In genomic region chr12:12292043-12292618, GRCm38 (mm10) we compare ENCODE assay signal across 22 mouse cellular contexts. TPM values are rescaled to one million over a fixed set of nuclear protein-coding genes. Genes with fewer than 3 reads are reported as not detected.
DNase-seq lines count a peak whose midpoint lies in the region; ATAC-seq lines count a peak whose summit lies in the region.
"Had no signal": no experiment of that assay in that cellular context is flagged by ENCODE, and none has a peak within 500 bp of the region (broad histone marks: within the 10 kb centered on the region; RNA-seq: fewer than 3 reads in every experiment).

No protein-coding gene starts in this region.

- H3K27me3 ChIP-seq in forebrain, embryonic 13.5 days, result no peaks in the 10 kb centered on the region
- no peaks in the 10 kb centered on the region for H3K27me3 ChIP-seq in forebrain, embryonic 12.5 days
- H3K27me3 ChIP-seq in hindbrain, embryonic 13.5 days, result no peaks in the 10 kb centered on the region
- no peaks in the 10 kb centered on the region for H3K27me3 ChIP-seq in hindbrain, embryonic 11.5 days (ENCODE audit: control insufficient read depth, insufficient read depth, low read length)
- H3K27me3 ChIP-seq: CH12.LX; embryonic facial prominence, embryonic 13.5 days; heart, embryonic 15.5 days; limb, embryonic 15.5 days had no signal

- no peak for ATAC-seq in forebrain, embryonic 13.5 days
- ATAC-seq in forebrain, embryonic 12.5 days (ENCODE audit: low FRiP score), result no peak
- ATAC-seq in hindbrain, embryonic 13.5 days (ENCODE audit: low FRiP score), result no peak
- no peak for ATAC-seq in hindbrain, embryonic 11.5 days (ENCODE audit: low FRiP score)
- ATAC-seq in hematopoietic stem cell, adult 5-6 weeks (replicated peaks in 1 of 2; ENCODE audit: insufficient read depth in 1 of 2, low FRiP score in 2 of 2, low TSS enrichment in 1 of 2, low read depth in 1 of 2, poor library complexity in 2 of 2, severe bottlenecking in 2 of 2), result peak; percentile 42 to 51; a peak in 3 of 4 replicates
- ATAC-seq: activated CD4-positive, CD25-positive, alpha-beta regulatory T cell, adult 4 months; intestine, embryonic 16.5 days had no signal

- H3K9ac ChIP-seq in forebrain, embryonic 13.5 days, result no peak overlapping the region
- no peak overlapping the region for H3K9ac ChIP-seq in forebrain, embryonic 12.5 days
- no peak overlapping the region for H3K9ac ChIP-seq in hindbrain, embryonic 13.5 days
- no peak overlapping the region for H3K9ac ChIP-seq in hindbrain, embryonic 11.5 days (ENCODE audit: low read depth, low read length)
- H3K9ac ChIP-seq: embryonic facial prominence, embryonic 13.5 days; heart, embryonic 15.5 days; limb, embryonic 15.5 days had no signal

- 43% methylated on average over 5 of the region's 5 CpGs for WGBS in forebrain, embryonic 13.5 days
- WGBS in forebrain, embryonic 12.5 days, result 43% methylated on average over 5 of the region's 5 CpGs
- WGBS in hindbrain, embryonic 13.5 days, result 28% methylated on average over 5 of the region's 5 CpGs
- WGBS in hindbrain, embryonic 11.5 days, result 46% methylated on average over 5 of the region's 5 CpGs

- H3K36me3 ChIP-seq in forebrain, embryonic 13.5 days (ENCODE audit: poor library complexity, severe bottlenecking), result no peaks in the 10 kb centered on the region
- no peaks in the 10 kb centered on the region for H3K36me3 ChIP-seq in forebrain, embryonic 12.5 days (replicated peaks)
- H3K36me3 ChIP-seq in hindbrain, embryonic 13.5 days, result no peaks in the 10 kb centered on the region
- H3K36me3 ChIP-seq in hindbrain, embryonic 11.5 days (ENCODE audit: control insufficient read depth, insufficient read depth, low read length), result no peaks in the 10 kb centered on the region
- H3K36me3 ChIP-seq: embryonic facial prominence, embryonic 13.5 days; heart, embryonic 15.5 days; limb, embryonic 15.5 days had no signal

- peaks cover 26% of the 10 kb centered on the region for H3K4me1 ChIP-seq in forebrain, embryonic 13.5 days
- peaks cover 16% of the 10 kb centered on the region for H3K4me1 ChIP-seq in forebrain, embryonic 12.5 days
- H3K4me1 ChIP-seq in hindbrain, embryonic 13.5 days (replicated peaks), result peaks cover 32% of the 10 kb centered on the region
- peaks cover 2% of the 10 kb centered on the region; the same call in 1 of the 2 replicates for H3K4me1 ChIP-seq in hindbrain, embryonic 11.5 days (replicated peaks; ENCODE audit: control insufficient read depth, insufficient read depth, low read length)

- peak overlapping the region; percentile 14; the same call in 1 of the 2 replicates for H3K27ac ChIP-seq in forebrain, embryonic 13.5 days
- no peak overlapping the region for H3K27ac ChIP-seq in forebrain, embryonic 12.5 days
- H3K27ac ChIP-seq in hindbrain, embryonic 13.5 days, result peak overlapping the region; percentile 56; the same call in 1 of the 2 replicates
- H3K27ac ChIP-seq in hindbrain, embryonic 11.5 days (ENCODE audit: low read depth, low read length), result no peak overlapping the region
- H3K27ac ChIP-seq: embryonic facial prominence, embryonic 13.5 days; heart, embryonic 15.5 days; kidney, postnatal 0 days; limb, embryonic 15.5 days had no signal

- H3K9me3 ChIP-seq in forebrain, embryonic 13.5 days (replicated peaks), result no peaks in the 10 kb centered on the region
- no peaks in the 10 kb centered on the region for H3K9me3 ChIP-seq in forebrain, embryonic 12.5 days
- H3K9me3 ChIP-seq in hindbrain, embryonic 13.5 days, result no peaks in the 10 kb centered on the region
- no peaks in the 10 kb centered on the region for H3K9me3 ChIP-seq in hindbrain, embryonic 11.5 days (ENCODE audit: control insufficient read depth, low read length)
- H3K9me3 ChIP-seq: embryonic facial prominence, embryonic 13.5 days; heart, embryonic 15.5 days; limb, embryonic 15.5 days had no signal

- no peak for DNase-seq in hindbrain, embryonic 11.5 days (ENCODE audit: low spot score)
- DNase-seq in Muller cell, postnatal 12 days (ENCODE audit: inconsistent ontology term), result peak; percentile 34
- DNase-seq in thymus, postnatal 10 days (ENCODE audit: low spot score in 2 of 2), result no peak
- no peak for DNase-seq in cerebellum, postnatal 14 days
- DNase-seq: adrenal gland, postnatal 25 days; cerebellum, postnatal 36 days; gastrocnemius, postnatal 10 days; layer of hippocampus, adult 9-11 months; lung, adult 2 months; lung, postnatal 4 days; right cerebral cortex, postnatal 25 days had no signal

- H3K4me3 ChIP-seq in forebrain, embryonic 13.5 days, result no peak overlapping the region
- no peak overlapping the region for H3K4me3 ChIP-seq in forebrain, embryonic 12.5 days (replicated peaks)
- no peak overlapping the region for H3K4me3 ChIP-seq in hindbrain, embryonic 13.5 days
- no peak overlapping the region for H3K4me3 ChIP-seq in hindbrain, embryonic 11.5 days (ENCODE audit: low read depth, low read length)
- H3K4me3 ChIP-seq: embryonic facial prominence, embryonic 13.5 days; heart, embryonic 15.5 days; limb, embryonic 15.5 days had no signal

- no peak overlapping the region for H3K4me2 ChIP-seq in forebrain, embryonic 13.5 days
- no peak overlapping the region for H3K4me2 ChIP-seq in forebrain, embryonic 12.5 days
- no peak overlapping the region for H3K4me2 ChIP-seq in hindbrain, embryonic 13.5 days
- H3K4me2 ChIP-seq in hindbrain, embryonic 11.5 days (replicated peaks; ENCODE audit: low read depth, low read length), result no peak overlapping the region
- H3K4me2 ChIP-seq: embryonic facial prominence, embryonic 13.5 days; heart, embryonic 15.5 days; limb, embryonic 15.5 days had no signal

RNA-seq across cellular contexts. Expression of gene Fam49a, which starts 30.2 kb away (rescaled TPM):
- 45.9 and 55.0 TPM in 2 replicates for polyA plus RNA-seq in forebrain, embryonic 13.5 days (2015; fragmentation: Nextera tagmentation; extraction: Ambion mirVana)
- 20.4 and 21.1 TPM in 2 replicates for polyA plus RNA-seq in forebrain, embryonic 12.5 days (2016; fragmentation: Nextera tagmentation; extraction: Ambion mirVana)
- 30.9 and 31.1 TPM in 2 replicates for polyA plus RNA-seq in hindbrain, embryonic 13.5 days (2015; fragmentation: Nextera tagmentation; extraction: Ambion mirVana)
- polyA plus RNA-seq in hindbrain, embryonic 11.5 days (2014; fragmentation: Nextera tagmentation; extraction: Ambion mirVana), result 24.1 and 26.6 TPM in 2 replicates
- total RNA-seq in hematopoietic stem cell, adult 5-6 weeks (2017), result 31.5 and 39.3 TPM in 2 replicates

Comparison
In these comparisons a context has a peak if more than half of its experiments do, and no peak if none do; other contexts are left out.
1. H3K27ac ChIP-seq: peak in forebrain, embryonic 13.5 days (single experiment) and hindbrain, embryonic 13.5 days (single experiment); none in forebrain, embryonic 12.5 days (single experiment) and hindbrain, embryonic 11.5 days (single experiment).
2. ATAC-seq: peak in hematopoietic stem cell, adult 5-6 weeks (2 of 2); none in forebrain, embryonic 13.5 days (single experiment), forebrain, embryonic 12.5 days (single experiment), hindbrain, embryonic 13.5 days (single experiment) and hindbrain, embryonic 11.5 days (single experiment).